Mouse (Mus musculus) embryonic fibroblast, embryonic 13.5 days (primary cell): Measurements from ENCODE around the gene Pard3.

Experiments used
- CTCF ChIP-seq: IDR thresholded peaks from 2 replicates; pipeline ENCODE4 v1.5.1; 2011; ENCODE audit warnings: mild to moderate bottlenecking, control low read depth, low read length, moderate library complexity, borderline replicate concordance; ENCODE audit not compliant: insufficient read depth
- POLR2A ChIP-seq: IDR thresholded peaks from 2 replicates; pipeline ENCODE4 v1.6.1; 2011; ENCODE audit warnings: low read depth, mild to moderate bottlenecking, control low read depth, low read length, moderate library complexity

GRCm38 (mm10) chr8:127055081-127055480 is 8.6 kb upstream of the Pard3 start:
- TF ChIP-seq CTCF: no peak
- TF ChIP-seq POLR2A: no peak
